Mouse (Mus musculus) C2C12 (cell line): ENCODE measurements around the gene Robo1. TPM values are rescaled to one million over a fixed set of nuclear protein-coding genes. Genes with fewer than 3 reads are reported as not detected.

Experiments used
- H3K27me3 ChIP-seq: one replicate; pipeline ENCODE4 v1.6.1; 2011; ENCODE audit not compliant: control insufficient read depth, insufficient read depth, insufficient read length
- H3K36me3 ChIP-seq: one replicate; pipeline ENCODE4 v1.6.1; 2011; ENCODE audit not compliant: control insufficient read depth, insufficient read depth
- H3K4me3 ChIP-seq: one replicate; pipeline ENCODE4 v1.5.1; 2011; ENCODE audit warnings: mild to moderate bottlenecking, control low read depth; ENCODE audit not compliant: poor library complexity, insufficient read depth, severe bottlenecking
- H3K79me2 ChIP-seq: one replicate; pipeline ENCODE4 v1.6.1; 2011; ENCODE audit not compliant: control insufficient read depth, insufficient read depth
- H3K79me3 ChIP-seq: one replicate; pipeline ENCODE4 v1.6.1; 2011; ENCODE audit warnings: low read depth, control low read depth
- H3ac ChIP-seq: one replicate; pipeline ENCODE3; 2011; ENCODE audit warnings: low read depth; ENCODE audit not compliant: control insufficient read depth, insufficient read length
- CEBPB ChIP-seq: IDR thresholded peaks from one replicate; pipeline ENCODE4 v1.6.1; 2011; ENCODE audit warnings: low read depth, mild to moderate bottlenecking, control low read depth, moderate library complexity
- CTCF ChIP-seq: IDR thresholded peaks from one replicate; pipeline ENCODE4 v1.5.1; 2011; ENCODE audit not compliant: control insufficient read depth, insufficient read depth, insufficient read length
- FOSL1 ChIP-seq: IDR thresholded peaks from one replicate; pipeline ENCODE4 v1.8.0; 2011; ENCODE audit warnings: mild to moderate bottlenecking, low read length; ENCODE audit not compliant: poor library complexity, insufficient read depth, severe bottlenecking
- MAX ChIP-seq: IDR thresholded peaks from one replicate; pipeline ENCODE4 v1.6.1; 2011; ENCODE audit warnings: mild to moderate bottlenecking, control low read depth
- MYOD1 ChIP-seq: IDR thresholded peaks from one replicate; pipeline ENCODE4 v1.6.1; 2011; ENCODE audit warnings: low read depth; ENCODE audit not compliant: control insufficient read depth, insufficient read length
- MYOG ChIP-seq: IDR thresholded peaks from one replicate; pipeline ENCODE4 v1.6.1; 2011; ENCODE audit not compliant: control insufficient read depth, insufficient read length; ENCODE audit errors: extremely low read depth
- USF1 ChIP-seq: IDR thresholded peaks from one replicate; pipeline ENCODE4 v1.6.1; 2011; ENCODE audit warnings: low read depth, mild to moderate bottlenecking, control low read depth, moderate library complexity
- polyA plus RNA-seq: library from polyadenylated mRNA; unstranded; fragments of >200 nt; fragmentation: generic; extraction: Trizol; gene quantifications from one replicate; pipeline ENCODE4 v1.2.1, GENCODE M21; 2012; ENCODE audit warnings: missing spikeins

Robo1 gene
- polyA plus RNA-seq, 1 experiment = 6.5 TPM

GRCm38 (mm10) chr16:72694787-72695186 lies 386.7 kb downstream of the Robo1 start:
- Histone ChIP-seq H3ac (no peak overlapping the region), H3K27me3 (no peaks in the 10 kb centered on the region)
- TF ChIP-seq CEBPB (no peak), CTCF (no peak), MYOG (no peak), FOSL1 (no peak), MYOD1 (no peak), USF1 (no peak), MAX (no peak)

GRCm38 (mm10) chr16:72699238-72700006 lies 391.3 kb downstream of the Robo1 start:
- Histone ChIP-seq H3ac (no peak overlapping the region), H3K36me3 (no peaks in the 10 kb centered on the region), H3K79me3 (peaks cover 1% of the 10 kb centered on the region), H3K4me3 (no peak overlapping the region), H3K79me2 (no peaks in the 10 kb centered on the region), H3K27me3 (no peaks in the 10 kb centered on the region)
- no peak for TF ChIP-seq MAX
- TF ChIP-seq CEBPB = no peak
- TF ChIP-seq MYOG = no peak
- no peak for TF ChIP-seq CTCF
- no peak for TF ChIP-seq FOSL1
- TF ChIP-seq MYOD1 = no peak
- no peak for TF ChIP-seq USF1

More at GRCm38 (mm10) chr16:72694787-72695186, 386.7 kb downstream of the Robo1 start:
- Histone ChIP-seq H3K4me3 (no peak overlapping the region), H3K79me3 (no peaks in the 10 kb centered on the region), H3K79me2 (no peaks in the 10 kb centered on the region), H3K36me3 (no peaks in the 10 kb centered on the region)

- Histone ChIP-seq H3K79me2 (no peaks in the 10 kb centered on the region), H3K4me3 (no peak overlapping the region), H3K36me3 (no peaks in the 10 kb centered on the region), H3K27me3 (no peaks in the 10 kb centered on the region), H3ac (no peak overlapping the region), H3K79me3 (peaks cover 1% of the 10 kb centered on the region)
- TF ChIP-seq CEBPB (no peak), MYOD1 (no peak), MAX (no peak), FOSL1 (no peak), USF1 (no peak), CTCF (no peak), MYOG (no peak)
Measured at GRCm38 (mm10) chr16:72700297-72700696, 392.2 kb downstream of the Robo1 start.

- Histone ChIP-seq H3K4me3 (no peak overlapping the region), H3K27me3 (no peaks in the 10 kb centered on the region), H3ac (no peak overlapping the region), H3K79me3 (peaks cover 1% of the 10 kb centered on the region), H3K36me3 (no peaks in the 10 kb centered on the region), H3K79me2 (no peaks in the 10 kb centered on the region)
- TF ChIP-seq USF1 (no peak), FOSL1 (no peak), CTCF (no peak), MYOD1 (no peak), MAX (no peak), CEBPB (no peak), MYOG (no peak)
Measured at GRCm38 (mm10) chr16:72703486-72703885, 395.4 kb downstream of the Robo1 start.

GRCm38 (mm10) chr16:72705851-72706250 lies 397.7 kb downstream of the Robo1 start:
- no peak overlapping the region for H3ac ChIP-seq
- H3K79me3 ChIP-seq = peaks cover 1% of the 10 kb centered on the region
- H3K79me2 ChIP-seq = no peaks in the 10 kb centered on the region
- H3K4me3 ChIP-seq = no peak overlapping the region
- H3K27me3 ChIP-seq = no peaks in the 10 kb centered on the region
- H3K36me3 ChIP-seq = no peaks in the 10 kb centered on the region
- TF ChIP-seq MAX = no peak
- no peak for TF ChIP-seq CTCF
- no peak for TF ChIP-seq FOSL1
- TF ChIP-seq CEBPB = no peak
- no peak for TF ChIP-seq MYOD1
- TF ChIP-seq USF1 = no peak
- TF ChIP-seq MYOG = no peak
